Mouse (Mus musculus): ENCODE results near the gene Arhgef15.
"Not testable (repeated sequence)": the region's sequence is repeated elsewhere in the genome, so short reads cannot be mapped to it uniquely, and the experiment has no call there.

Gene Arhgef15

GRCm38 (mm10) chr11:68957308-68957707, at the start of gene Arhgef15:
Gene Arhgef15, minus strand, starts transcription at chr11:68957480.
- DNase-seq (ENCODE audit: low spot score in 2 of 2) = no peak

DNA sequence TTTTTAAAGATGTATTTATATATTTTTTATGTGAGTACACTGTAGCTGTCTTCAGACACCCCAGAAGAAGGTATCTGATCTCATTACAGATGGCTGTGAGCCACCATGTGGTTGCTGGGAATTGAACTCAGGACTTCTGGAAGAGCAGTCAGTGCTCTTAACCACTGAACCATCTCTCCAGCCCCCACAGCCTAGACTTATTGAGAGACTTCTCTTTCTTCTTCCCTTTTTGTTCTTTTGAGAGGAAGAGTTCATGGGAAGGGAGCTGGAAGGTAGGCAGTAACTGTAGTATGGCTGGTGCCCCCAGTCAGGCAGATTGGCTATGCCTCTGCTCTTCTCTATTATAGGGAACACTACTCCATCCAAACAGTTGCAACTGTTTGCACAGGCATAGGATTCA, 49.3 kb upstream of the Arhgef15 start:
- DNase-seq (ENCODE audit: low spot score in 2 of 2) = not testable (repeated sequence)

DNA sequence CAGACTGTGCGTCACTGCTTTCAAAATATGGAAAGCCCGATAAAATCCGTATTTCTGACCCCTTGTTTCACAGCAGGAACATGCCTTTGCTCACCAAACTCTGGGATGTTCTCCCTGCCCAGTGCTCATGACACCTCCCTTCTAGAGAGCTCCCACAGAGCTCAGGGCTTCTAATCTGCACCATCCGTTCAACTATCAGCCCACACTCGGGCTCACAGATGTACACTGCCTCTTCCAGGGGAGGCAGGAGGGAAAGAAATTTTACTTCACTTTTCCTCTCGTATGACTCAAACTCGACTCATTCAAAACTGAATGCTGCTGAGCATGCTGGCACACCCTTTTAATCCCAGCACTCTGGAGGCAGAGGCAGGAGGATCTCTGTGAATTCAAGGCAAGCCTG, 47.9 kb upstream of the Arhgef15 start:
- DNase-seq (ENCODE audit: low spot score in 2 of 2) = no peak

DNA sequence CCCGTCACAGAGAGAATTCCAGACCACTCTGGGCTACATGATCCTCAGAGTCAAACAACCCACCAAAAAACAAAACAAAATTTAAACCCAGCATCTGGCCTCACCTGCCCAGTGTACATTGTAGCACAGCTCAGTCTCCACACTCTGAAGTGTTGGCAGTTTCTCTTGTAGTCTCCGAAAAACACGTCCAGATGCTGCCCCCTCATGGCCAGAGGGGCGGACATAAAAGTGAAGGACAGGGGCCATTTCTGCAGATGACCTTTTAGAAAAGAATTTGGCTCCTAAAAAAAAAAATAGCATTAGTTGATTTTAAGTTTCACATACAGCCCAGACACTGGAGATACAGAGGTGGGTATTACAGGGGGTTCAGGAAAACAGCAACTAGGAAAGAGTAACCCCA, 46.3 kb upstream of the Arhgef15 start:
- DNase-seq (ENCODE audit: low spot score in 2 of 2) = no peak

GRCm38 (mm10) chr11:69002782-69003181, 45.5 kb upstream of the Arhgef15 start:
- DNase-seq (ENCODE audit: low spot score in 2 of 2) = not testable (repeated sequence)

DNA sequence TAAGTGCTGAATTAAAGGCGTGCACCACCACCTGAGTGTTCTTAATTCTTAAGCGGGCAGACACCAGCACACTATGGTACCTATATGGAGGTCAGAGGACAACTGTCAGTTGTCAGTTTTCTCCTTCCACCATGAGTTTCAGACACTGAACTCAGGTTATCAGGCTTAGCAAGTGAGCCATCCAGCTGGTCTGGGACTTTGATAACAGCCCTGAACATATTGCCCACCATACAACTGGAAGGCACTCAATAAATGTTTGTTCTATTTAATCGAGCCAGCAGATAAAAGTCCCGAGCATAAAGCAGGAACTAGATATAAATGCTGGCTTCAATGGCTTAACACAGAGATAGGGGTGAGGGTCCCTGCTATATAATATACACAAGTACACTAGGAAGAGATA, 39.8 kb upstream of the Arhgef15 start:
- DNase-seq (ENCODE audit: low spot score in 2 of 2) = no peak

DNA sequence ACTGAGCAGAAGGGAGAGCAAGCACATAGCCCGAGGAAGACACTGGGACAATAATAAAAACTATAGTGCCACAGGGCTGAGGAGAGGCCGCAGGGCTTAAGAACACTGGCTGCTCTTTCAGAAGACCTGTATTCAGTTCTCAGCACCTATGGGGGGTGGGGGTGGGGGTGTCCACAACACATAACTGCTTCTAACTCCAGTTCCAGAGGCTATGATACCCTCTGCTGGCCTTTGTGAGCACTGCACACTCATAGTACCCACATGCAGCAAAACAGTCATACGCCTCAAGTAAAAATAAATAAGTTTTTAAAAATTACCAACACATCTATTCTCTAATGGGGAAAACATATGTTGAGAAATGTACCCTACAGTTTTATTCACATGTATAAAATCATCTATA, 37.1 kb upstream of the Arhgef15 start:
- DNase-seq (ENCODE audit: low spot score in 2 of 2) = no peak

- DNase-seq (ENCODE audit: low spot score in 2 of 2) = no peak
These were observed 35.8 kb upstream of the Arhgef15 start for GRCm38 (mm10) chr11:68993122-68993521.

- peak in 1 of 2 experiments; percentile 58 for DNase-seq (ENCODE audit: low spot score in 2 of 2)
These were observed 31.1 kb upstream of the Arhgef15 start for GRCm38 (mm10) chr11:68988341-68988740.

DNA sequence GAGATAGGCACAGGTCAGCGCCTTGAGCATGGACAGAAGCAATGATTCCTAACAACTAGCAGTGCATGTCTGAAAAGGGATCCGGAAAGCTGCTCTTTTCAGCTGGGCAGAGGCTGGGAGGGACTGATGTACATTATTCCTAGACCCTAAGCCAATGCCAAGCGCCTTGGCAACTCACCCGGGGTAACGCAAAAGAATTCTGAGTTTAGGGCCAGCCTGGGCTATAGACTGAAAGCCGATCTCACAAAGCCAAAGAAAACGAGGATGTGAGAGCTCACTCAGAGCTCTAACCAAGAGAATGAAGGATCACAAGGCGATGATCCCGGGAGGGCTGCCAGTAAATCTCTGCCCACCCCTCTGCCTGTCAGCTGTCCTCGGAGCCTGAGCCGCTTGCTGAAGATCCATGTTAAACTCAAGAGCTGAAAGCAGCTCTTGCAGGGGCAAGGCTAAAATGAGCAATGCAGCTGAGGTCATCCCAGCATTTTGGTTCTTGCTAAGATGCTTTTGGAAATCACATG, 30.1 kb upstream of the Arhgef15 start:
- DNase-seq (ENCODE audit: low spot score in 2 of 2) = no peak

GRCm38 (mm10) chr11:68982639-68983369, 25.5 kb upstream of the Arhgef15 start:
- DNase-seq (ENCODE audit: low spot score in 2 of 2) = peak; percentile 70 to 75

DNA sequence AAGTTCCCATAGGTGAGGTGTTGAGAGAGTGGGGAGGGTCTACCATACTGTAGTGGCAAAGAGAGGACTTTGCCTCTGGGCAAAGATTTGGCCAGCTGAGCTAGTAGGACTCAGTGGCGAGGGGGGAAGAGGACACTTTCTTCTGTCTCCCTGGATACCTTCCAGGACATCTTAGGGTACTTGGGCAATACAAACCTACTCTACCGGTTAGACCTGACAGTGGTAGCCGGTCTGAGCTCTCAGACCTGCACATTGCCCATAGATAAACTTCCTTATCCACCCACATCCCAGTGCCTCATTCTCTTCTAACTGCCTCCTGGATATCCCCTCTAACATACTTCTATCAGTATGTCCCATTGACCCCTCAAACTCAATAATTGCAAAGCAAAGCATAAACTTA, 23.6 kb upstream of the Arhgef15 start:
- DNase-seq (ENCODE audit: low spot score in 2 of 2) = peak in 1 of 2 experiments; percentile 33

DNA sequence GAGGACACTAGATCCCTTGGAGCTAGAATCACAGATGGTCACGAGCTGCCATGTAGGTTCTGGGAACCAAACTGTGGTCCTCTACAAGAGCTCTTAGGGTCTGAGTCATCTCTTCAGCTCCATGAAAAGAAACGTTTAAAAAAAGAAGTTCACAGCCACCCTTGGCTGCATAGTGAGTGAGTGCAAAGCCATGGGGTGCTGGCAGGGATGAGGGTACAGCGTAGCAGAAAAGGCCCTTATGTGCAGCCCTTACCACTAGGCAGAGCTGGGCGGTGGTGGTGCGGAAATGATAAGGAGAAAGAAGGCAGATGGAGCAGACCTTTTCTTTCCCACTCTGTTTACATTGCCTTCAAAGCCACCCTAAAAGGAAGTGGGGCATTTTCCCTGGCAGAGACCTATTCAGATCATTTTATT, 22.0 kb upstream of the Arhgef15 start:
- DNase-seq (ENCODE audit: low spot score in 2 of 2) = no peak

GRCm38 (mm10) chr11:68975601-68976000, 18.3 kb upstream of the Arhgef15 start:
- no peak for DNase-seq (ENCODE audit: low spot score in 2 of 2)

DNA sequence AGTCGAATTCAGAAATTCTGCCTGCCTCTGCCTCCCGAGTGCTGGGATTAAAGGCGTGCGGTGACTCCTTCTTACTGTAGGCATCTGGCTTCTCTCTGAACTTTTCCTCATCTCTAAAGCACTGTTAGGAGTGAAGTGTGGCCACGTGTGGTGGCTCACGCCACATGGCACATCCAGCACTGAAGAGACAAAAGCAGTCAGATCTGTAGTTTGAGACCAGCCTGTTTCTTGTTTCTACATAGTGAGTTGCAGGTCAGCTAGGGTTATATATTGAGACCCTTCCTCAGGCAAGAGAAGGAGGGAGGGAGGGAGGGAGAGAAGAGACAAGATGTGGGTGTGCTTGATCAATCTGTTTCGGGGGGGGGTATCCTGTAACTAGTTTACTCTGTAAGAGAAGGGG, 17.8 kb upstream of the Arhgef15 start, which contains the start of gene Rangrf:
Gene Rangrf, minus strand, starts transcription at position 101 of the 400 bp plus-strand sequence.
- DNase-seq (ENCODE audit: low spot score in 2 of 2) = no peak

GRCm38 (mm10) chr11:68974059-68974450, 16.8 kb upstream of the Arhgef15 start:
- DNase-seq (ENCODE audit: low spot score in 2 of 2) = no peak

DNA sequence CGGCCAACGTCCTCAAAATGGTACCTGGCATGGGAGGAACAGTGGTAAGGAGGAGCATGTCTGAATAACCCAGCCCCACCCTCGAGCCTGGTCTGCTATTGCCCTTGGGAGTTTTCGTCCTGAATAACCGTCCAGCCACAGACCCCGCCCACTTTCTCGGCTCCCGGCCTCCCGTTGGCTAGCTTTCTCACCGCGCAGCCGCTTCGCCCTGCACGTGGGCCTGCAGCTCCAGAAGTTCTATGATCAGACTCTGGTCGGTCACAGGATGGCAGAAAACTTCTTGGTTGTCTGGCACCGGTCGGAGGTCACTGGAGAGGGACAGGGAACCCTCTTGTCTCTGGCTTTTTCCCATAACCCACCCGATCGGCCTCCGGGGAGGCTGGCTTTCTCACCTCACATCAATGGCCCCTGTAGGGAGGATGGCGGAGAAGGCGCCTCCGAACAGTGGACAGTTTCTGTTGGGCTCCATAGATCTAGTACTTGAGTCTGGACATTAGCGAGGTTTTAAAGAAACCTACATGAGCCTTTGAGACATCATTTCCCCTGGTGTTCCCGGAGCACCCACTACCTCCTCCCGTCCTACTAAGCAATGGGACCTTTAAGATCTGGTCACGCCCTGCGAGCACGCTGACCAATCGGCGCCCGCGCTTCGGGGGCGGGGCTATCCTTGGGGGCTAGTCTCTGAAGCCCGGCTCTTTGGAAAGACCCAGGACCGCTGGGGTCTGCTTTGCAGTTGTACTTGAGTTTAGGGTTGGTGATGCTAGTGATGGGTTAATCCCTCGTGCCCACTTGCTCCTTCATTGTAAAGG, 16.2 kb upstream of the Arhgef15 start:
- peak; percentile 73 to 87 for DNase-seq (ENCODE audit: low spot score in 2 of 2)

DNA sequence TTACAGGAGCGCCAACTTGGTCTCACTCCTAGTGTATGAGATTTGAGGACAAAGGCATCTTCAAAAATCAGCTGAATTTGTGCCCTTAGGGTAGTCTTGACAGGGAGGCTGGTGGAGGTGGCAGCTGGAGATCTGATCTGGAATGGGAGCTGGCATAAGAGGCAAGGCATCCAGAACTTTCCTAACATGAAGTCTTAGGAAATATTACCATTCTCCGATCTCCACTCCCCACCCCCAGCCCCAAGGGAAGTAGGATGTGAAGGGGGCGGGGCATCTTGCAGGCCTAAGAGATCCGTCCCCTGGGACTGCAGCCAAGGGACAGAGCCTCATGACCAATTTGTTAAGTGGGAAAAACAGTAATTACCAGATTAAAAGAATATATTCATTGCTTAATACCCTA, 13.0 kb upstream of the Arhgef15 start:
- peak in 1 of 2 experiments; percentile 38 for DNase-seq (ENCODE audit: low spot score in 2 of 2)

DNA sequence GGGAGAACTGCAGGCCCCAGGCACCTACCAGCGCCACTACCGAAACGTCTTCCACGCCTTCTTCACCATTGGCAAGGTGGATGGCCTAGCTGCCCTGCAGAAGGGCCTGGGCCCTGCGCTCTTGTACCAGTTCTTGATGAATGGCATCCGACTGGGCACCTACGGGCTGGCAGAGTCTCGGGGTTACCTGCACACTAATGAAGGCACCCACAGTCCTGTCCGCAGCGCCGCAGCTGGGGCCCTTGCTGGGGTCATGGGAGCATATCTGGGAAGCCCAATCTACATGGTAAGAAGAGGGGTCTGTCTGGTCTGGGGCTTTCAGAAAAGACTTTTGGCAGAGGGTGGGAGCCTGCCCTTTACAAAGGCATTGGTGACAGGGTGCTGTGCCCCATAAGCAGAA, 11.5 kb upstream of the Arhgef15 start:
- DNase-seq (ENCODE audit: low spot score in 2 of 2) = no peak

- peak; percentile 86 to 91 for DNase-seq (ENCODE audit: low spot score in 2 of 2)
These were observed 10.3 kb upstream of the Arhgef15 start, which contains the start of gene Slc25a35 for GRCm38 (mm10) chr11:68967337-68968282. Gene Slc25a35, plus strand, starts transcription at chr11:68968131.

GRCm38 (mm10) chr11:68966554-68966953, 9.3 kb upstream of the Arhgef15 start:
- no peak for DNase-seq (ENCODE audit: low spot score in 2 of 2)
